Mouse (Mus musculus) testis, postnatal 10 days (tissue): ENCODE results near the gene Olfr441.
"Not testable (repeated sequence)": the region's sequence is repeated elsewhere in the genome, so short reads cannot be mapped to it uniquely, and the experiment has no call there.

ENCODE experiments used
- DNase-seq: peaks from one replicate; pipeline ENCODE4 v3.0.0; 2021; ENCODE audit warnings: low spot score

Gene Olfr441

DNA sequence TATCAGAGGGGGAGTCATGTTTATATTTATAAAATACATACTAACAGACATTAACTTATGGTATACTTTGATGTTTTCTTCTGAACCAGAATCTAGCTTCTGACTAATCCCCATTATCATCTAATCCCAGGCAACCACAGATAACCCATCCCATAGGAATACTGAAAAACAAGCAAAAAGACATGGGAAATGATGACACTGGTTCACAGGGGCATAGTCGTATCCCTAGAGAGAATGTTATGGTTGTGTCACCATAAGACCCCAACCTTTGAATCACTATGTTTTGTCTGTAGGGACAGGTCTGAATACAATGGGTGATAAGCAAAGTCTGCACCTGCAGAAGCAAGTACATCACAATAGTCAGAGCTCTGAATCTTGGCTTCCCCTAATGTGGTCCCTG is at the start of gene Olfr441:
Gene Olfr441 (plus strand): TSS at position 301 of the 400 bp plus-strand sequence.
- not testable (repeated sequence) for DNase-seq

DNA sequence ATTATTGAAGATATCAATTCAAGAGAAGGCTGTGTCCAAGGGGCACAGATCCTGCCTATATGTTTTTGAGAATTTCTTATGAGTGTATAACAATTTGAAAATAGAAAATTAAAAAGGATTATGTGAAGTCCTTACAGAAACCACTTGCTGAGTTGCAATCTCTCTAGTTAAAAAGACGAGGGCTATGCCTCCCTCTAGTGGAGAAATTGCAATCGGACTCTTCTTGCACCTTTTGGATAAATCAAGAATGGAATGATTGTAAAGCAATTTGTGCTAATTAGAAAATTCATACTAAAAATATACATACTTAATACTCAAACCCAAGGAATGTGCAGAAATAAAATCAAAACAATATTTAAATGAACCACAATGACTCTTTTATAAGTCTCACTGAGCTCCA is 27.4 kb upstream of the Olfr441 start:
- DNase-seq = no peak

DNA sequence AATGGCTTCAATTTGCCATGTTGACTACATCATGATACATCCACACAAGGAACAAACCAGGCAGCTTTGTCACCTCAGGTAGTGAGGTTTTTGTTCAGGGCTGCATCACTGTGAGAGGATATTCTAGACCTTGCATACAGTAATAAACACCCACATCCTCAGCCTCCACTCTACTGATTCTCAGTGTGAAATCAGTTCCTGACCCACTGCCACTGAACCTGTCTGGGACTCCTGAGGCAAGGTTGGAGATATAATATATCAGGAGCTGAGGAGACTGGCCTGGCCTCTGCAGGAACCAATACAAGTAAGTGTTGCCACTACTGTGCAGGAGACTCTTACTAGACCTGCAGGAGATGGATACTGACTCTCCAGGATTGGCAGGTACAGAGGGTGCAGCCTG is 24.8 kb upstream of the Olfr441 start:
- DNase-seq = not testable (repeated sequence)

- not testable (repeated sequence) for DNase-seq
Measured at GRCm38 (mm10) chr6:43146267-43146666, 40.1 kb downstream of the Olfr441 start, which contains the start of gene Olfr237-ps1. Olfr237-ps1 (plus strand) TSS chr6:43146567.

GRCm38 (mm10) chr6:43159502-43159901 is 53.3 kb downstream of the Olfr441 start:
- no peak for DNase-seq

- no peak for DNase-seq
Measured at GRCm38 (mm10) chr6:43162982-43163381, 56.8 kb downstream of the Olfr441 start, which contains the start of gene Olfr437. Olfr437 (plus strand) TSS chr6:43163282.

- no peak for DNase-seq
Measured at GRCm38 (mm10) chr6:43167246-43167645, 61.1 kb downstream of the Olfr441 start.
